Mouse (Mus musculus): Measurements from ENCODE around the gene Vps16.

The Vps16 gene

GRCm38 (mm10) chr2:130421781-130422620 lies 2.1 kb upstream of the Vps16 start:
- no peak for DNase-seq (ENCODE audit: low read depth, low spot score)

- DNase-seq (ENCODE audit: low read depth, low spot score): peak; percentile 92
Observed at GRCm38 (mm10) chr2:130423397-130424125, 578 bp upstream of the Vps16 start.

- peak; percentile 56 for DNase-seq (ENCODE audit: low read depth, low spot score)
Observed at GRCm38 (mm10) chr2:130425112-130425511, 973 bp downstream of the Vps16 start.

GRCm38 (mm10) chr2:130429851-130430250 lies 5.7 kb downstream of the Vps16 start:
- DNase-seq (ENCODE audit: low read depth, low spot score): no peak

- DNase-seq (ENCODE audit: low read depth, low spot score): no peak
Observed at GRCm38 (mm10) chr2:130430484-130430883, 6.3 kb downstream of the Vps16 start.

- DNase-seq (ENCODE audit: low read depth, low spot score): no peak
Observed at GRCm38 (mm10) chr2:130432157-130432556, 8.0 kb downstream of the Vps16 start.

- peak; percentile 69 for DNase-seq (ENCODE audit: low read depth, low spot score)
Observed at GRCm38 (mm10) chr2:130433152-130433551, 9.0 kb downstream of the Vps16 start.

- DNase-seq (ENCODE audit: low read depth, low spot score): no peak
Observed at GRCm38 (mm10) chr2:130436769-130437168, 12.6 kb downstream of the Vps16 start.

GRCm38 (mm10) chr2:130438861-130439260 lies 14.7 kb downstream of the Vps16 start:
- DNase-seq (ENCODE audit: low read depth, low spot score): no peak

- DNase-seq (ENCODE audit: low read depth, low spot score): no peak
Observed at GRCm38 (mm10) chr2:130439840-130440480, 15.8 kb downstream of the Vps16 start.

- DNase-seq (ENCODE audit: low read depth, low spot score): no peak
Observed at GRCm38 (mm10) chr2:130442162-130442561, 18.0 kb downstream of the Vps16 start.

GRCm38 (mm10) chr2:130448449-130448848 lies 24.3 kb downstream of the Vps16 start:
- DNase-seq (ENCODE audit: low read depth, low spot score): no peak

GRCm38 (mm10) chr2:130449021-130449793 lies 25.1 kb downstream of the Vps16 start:
- DNase-seq (ENCODE audit: low read depth, low spot score): peak; percentile 74

- DNase-seq (ENCODE audit: low read depth, low spot score): peak; percentile 94
Observed at GRCm38 (mm10) chr2:130449794-130450433, 25.8 kb downstream of the Vps16 start, which contains the start of gene Ptpra. Gene Ptpra, plus strand, starts transcription at chr2:130450278.

GRCm38 (mm10) chr2:130450434-130450796 lies 26.3 kb downstream of the Vps16 start:
- DNase-seq (ENCODE audit: low read depth, low spot score): no peak

GRCm38 (mm10) chr2:130451086-130451726 lies 27.1 kb downstream of the Vps16 start:
- DNase-seq (ENCODE audit: low read depth, low spot score): no peak

- DNase-seq (ENCODE audit: low read depth, low spot score): no peak
Observed at GRCm38 (mm10) chr2:130451727-130452090, 27.6 kb downstream of the Vps16 start.

GRCm38 (mm10) chr2:130452266-130452665 lies 28.1 kb downstream of the Vps16 start:
- no peak for DNase-seq (ENCODE audit: low read depth, low spot score)

GRCm38 (mm10) chr2:130453421-130453820 lies 29.3 kb downstream of the Vps16 start:
- no peak for DNase-seq (ENCODE audit: low read depth, low spot score)

GRCm38 (mm10) chr2:130454748-130455370 lies 30.7 kb downstream of the Vps16 start:
- no peak for DNase-seq (ENCODE audit: low read depth, low spot score)
